Mouse (Mus musculus): ENCODE measurements around the gene Prss57. TPM values are rescaled to one million over a fixed set of nuclear protein-coding genes. Genes with fewer than 3 reads are reported as not detected.

The Prss57 gene
- polyA plus RNA-seq, 1 experiment = not detected

- peak; percentile 97 for TF ChIP-seq CTCF (IDR thresholded peaks at IDR 0.05; ENCODE audit: low read depth, low read length)
- no peak for TF ChIP-seq POLR2A (IDR thresholded peaks at IDR 0.05; ENCODE audit: borderline replicate concordance, low read depth, low read length)
- Histone ChIP-seq H3K27ac (ENCODE audit: insufficient read depth, low read depth, low read length) (no peak overlapping the region), H3K4me3 (ENCODE audit: insufficient read depth, low read length) (no peak overlapping the region), H3K4me1 (ENCODE audit: control insufficient read depth, insufficient read depth, low read length) (no peaks in the 10 kb centered on the region)
These were observed 21.2 kb upstream of the Prss57 start for GRCm38 (mm10) chr10:79811736-79812637.

- H3K4me3 ChIP-seq (ENCODE audit: insufficient read depth, low read length) = no peak overlapping the region
- H3K27ac ChIP-seq (ENCODE audit: insufficient read depth, low read depth, low read length) = no peak overlapping the region
- no peak for TF ChIP-seq CTCF (IDR thresholded peaks at IDR 0.05; ENCODE audit: low read depth, low read length)
- no peak for TF ChIP-seq POLR2A (IDR thresholded peaks at IDR 0.05; ENCODE audit: borderline replicate concordance, low read depth, low read length)
- H3K4me1 ChIP-seq (ENCODE audit: control insufficient read depth, insufficient read depth, low read length) = no peaks in the 10 kb centered on the region
These were observed 18.0 kb upstream of the Prss57 start for GRCm38 (mm10) chr10:79808728-79809127.

DNA sequence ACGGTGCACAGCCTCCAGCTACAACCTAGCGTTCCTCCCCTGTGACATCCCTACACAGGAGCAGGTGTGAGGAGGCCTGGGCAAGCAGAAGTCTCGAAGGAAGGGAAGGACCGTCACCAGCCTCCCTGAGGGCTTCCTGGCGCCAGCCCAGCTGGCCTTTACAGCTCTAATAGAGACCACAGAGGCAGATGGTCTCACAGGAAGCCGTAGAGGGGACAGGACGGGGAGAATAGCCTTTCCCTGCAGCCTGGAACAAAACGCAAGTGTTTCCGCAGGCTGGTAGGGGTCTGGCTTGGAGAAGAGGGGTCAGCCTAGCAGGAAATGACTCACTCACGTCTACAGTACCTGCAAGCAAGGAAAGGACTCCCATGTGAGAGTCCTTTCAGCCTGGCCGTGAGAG is 17.1 kb upstream of the Prss57 start:
- Histone ChIP-seq H3K4me3 (ENCODE audit: insufficient read depth, low read length) (no peak overlapping the region), H3K27ac (ENCODE audit: insufficient read depth, low read depth, low read length) (no peak overlapping the region), H3K4me1 (ENCODE audit: control insufficient read depth, insufficient read depth, low read length) (peaks cover 1% of the 10 kb centered on the region)
- TF ChIP-seq POLR2A (IDR thresholded peaks at IDR 0.05; ENCODE audit: borderline replicate concordance, low read depth, low read length) (no peak), CTCF (IDR thresholded peaks at IDR 0.05; ENCODE audit: low read depth, low read length) (no peak)

GRCm38 (mm10) chr10:79806972-79807371 is 16.2 kb upstream of the Prss57 start:
- H3K4me3 ChIP-seq (ENCODE audit: insufficient read depth, low read length) = no peak overlapping the region
- no peak overlapping the region for H3K27ac ChIP-seq (ENCODE audit: insufficient read depth, low read depth, low read length)
- H3K4me1 ChIP-seq (ENCODE audit: control insufficient read depth, insufficient read depth, low read length) = peaks cover 9% of the 10 kb centered on the region
- TF ChIP-seq POLR2A (IDR thresholded peaks at IDR 0.05; ENCODE audit: borderline replicate concordance, low read depth, low read length) (no peak), CTCF (IDR thresholded peaks at IDR 0.05; ENCODE audit: low read depth, low read length) (no peak)

GRCm38 (mm10) chr10:79806331-79806730 is 15.6 kb upstream of the Prss57 start:
- no peak overlapping the region for H3K4me3 ChIP-seq (ENCODE audit: insufficient read depth, low read length)
- H3K27ac ChIP-seq (ENCODE audit: insufficient read depth, low read depth, low read length) = no peak overlapping the region
- TF ChIP-seq CTCF (IDR thresholded peaks at IDR 0.05; ENCODE audit: low read depth, low read length) (no peak), POLR2A (IDR thresholded peaks at IDR 0.05; ENCODE audit: borderline replicate concordance, low read depth, low read length) (no peak)
- peaks cover 9% of the 10 kb centered on the region for H3K4me1 ChIP-seq (ENCODE audit: control insufficient read depth, insufficient read depth, low read length)

GRCm38 (mm10) chr10:79805636-79806035 is 14.9 kb upstream of the Prss57 start:
- Histone ChIP-seq H3K4me3 (ENCODE audit: insufficient read depth, low read length) (no peak overlapping the region), H3K4me1 (ENCODE audit: control insufficient read depth, insufficient read depth, low read length) (peaks cover 9% of the 10 kb centered on the region), H3K27ac (ENCODE audit: insufficient read depth, low read depth, low read length) (no peak overlapping the region)
- TF ChIP-seq POLR2A (IDR thresholded peaks at IDR 0.05; ENCODE audit: borderline replicate concordance, low read depth, low read length) (no peak), CTCF (IDR thresholded peaks at IDR 0.05; ENCODE audit: low read depth, low read length) (no peak)

DNA sequence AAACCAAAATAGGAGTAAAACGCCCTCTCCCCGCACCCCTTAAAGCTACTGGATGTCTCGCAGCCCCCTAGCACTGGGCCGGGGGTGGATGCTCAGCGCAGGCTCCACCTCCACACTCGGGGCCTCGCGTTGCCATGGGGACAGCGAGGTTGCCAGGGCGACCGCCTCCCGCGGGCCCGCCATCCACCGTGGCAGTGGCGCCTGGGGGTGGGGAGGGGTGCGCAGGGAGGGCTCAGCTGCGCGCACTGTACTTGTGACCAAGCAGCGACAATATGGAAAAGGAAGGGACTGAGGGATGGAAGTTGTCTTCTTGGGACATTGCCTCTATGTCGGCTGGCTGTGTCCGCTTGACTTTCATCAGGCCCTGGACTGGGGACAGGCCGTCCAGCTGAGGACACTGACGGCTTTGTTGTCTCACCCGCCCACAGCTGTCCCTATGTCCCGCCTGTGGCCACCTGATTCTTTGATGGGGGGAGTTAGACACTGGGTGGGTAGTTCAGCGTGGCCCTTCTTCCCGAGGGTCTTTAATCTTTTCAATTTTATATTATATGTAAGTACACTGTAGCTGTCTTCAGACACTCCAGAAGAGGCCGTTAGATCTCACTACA is 13.1 kb upstream of the Prss57 start:
- H3K4me1 ChIP-seq (ENCODE audit: control insufficient read depth, insufficient read depth, low read length) = peaks cover 9% of the 10 kb centered on the region
- no peak overlapping the region for H3K4me3 ChIP-seq (ENCODE audit: insufficient read depth, low read length)
- no peak for TF ChIP-seq CTCF (IDR thresholded peaks at IDR 0.05; ENCODE audit: low read depth, low read length)
- no peak for TF ChIP-seq POLR2A (IDR thresholded peaks at IDR 0.05; ENCODE audit: borderline replicate concordance, low read depth, low read length)
- H3K27ac ChIP-seq (ENCODE audit: insufficient read depth, low read depth, low read length) = no peak overlapping the region

DNA sequence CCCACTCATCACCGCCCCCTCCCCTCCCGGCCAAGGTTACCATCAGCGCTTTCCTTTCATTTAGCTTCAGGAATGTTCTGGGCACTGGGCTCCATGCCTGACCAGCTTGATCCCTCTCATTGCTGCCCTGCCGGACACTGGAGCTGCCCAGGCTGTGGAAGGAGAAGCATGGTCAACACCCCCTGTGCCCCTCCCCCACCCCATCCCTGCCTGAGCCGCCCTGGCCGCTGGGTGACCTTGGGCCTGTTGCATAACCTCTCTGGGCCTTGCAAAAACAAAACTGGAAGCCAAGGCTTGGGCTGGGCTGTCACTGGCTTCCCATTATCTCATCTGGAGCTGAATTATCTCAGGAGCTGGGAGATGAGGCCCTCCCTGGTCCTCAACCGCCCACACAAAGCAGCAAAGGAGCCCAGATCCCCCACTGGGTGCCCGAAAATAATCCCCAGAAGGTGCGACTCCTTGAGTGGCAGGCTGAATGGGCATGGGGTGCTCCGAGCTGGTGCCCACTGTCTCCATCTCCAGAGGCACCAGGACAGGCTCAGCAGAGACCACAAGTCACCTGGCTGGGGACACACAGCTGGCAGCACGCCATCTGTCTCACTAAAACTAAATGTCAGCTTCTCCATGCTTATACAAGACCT is 11.7 kb upstream of the Prss57 start:
- no peak for TF ChIP-seq CTCF (IDR thresholded peaks at IDR 0.05; ENCODE audit: low read depth, low read length)
- no peak for TF ChIP-seq POLR2A (IDR thresholded peaks at IDR 0.05; ENCODE audit: borderline replicate concordance, low read depth, low read length)
- H3K4me1 ChIP-seq (ENCODE audit: control insufficient read depth, insufficient read depth, low read length) = peaks cover 12% of the 10 kb centered on the region
- H3K27ac ChIP-seq (ENCODE audit: insufficient read depth, low read depth, low read length) = no peak overlapping the region
- H3K4me3 ChIP-seq (ENCODE audit: insufficient read depth, low read length) = no peak overlapping the region

GRCm38 (mm10) chr10:79801837-79802236 is 11.1 kb upstream of the Prss57 start:
- Histone ChIP-seq H3K4me1 (ENCODE audit: control insufficient read depth, insufficient read depth, low read length) (peaks cover 12% of the 10 kb centered on the region), H3K27ac (ENCODE audit: insufficient read depth, low read depth, low read length) (no peak overlapping the region), H3K4me3 (ENCODE audit: insufficient read depth, low read length) (no peak overlapping the region)
- TF ChIP-seq CTCF (IDR thresholded peaks at IDR 0.05; ENCODE audit: low read depth, low read length) (no peak), POLR2A (IDR thresholded peaks at IDR 0.05; ENCODE audit: borderline replicate concordance, low read depth, low read length) (no peak)

- H3K4me3 ChIP-seq (ENCODE audit: insufficient read depth, low read length) = no peak overlapping the region
- H3K4me1 ChIP-seq (ENCODE audit: control insufficient read depth, insufficient read depth, low read length) = peaks cover 12% of the 10 kb centered on the region
- no peak for TF ChIP-seq POLR2A (IDR thresholded peaks at IDR 0.05; ENCODE audit: borderline replicate concordance, low read depth, low read length)
- TF ChIP-seq CTCF (IDR thresholded peaks at IDR 0.05; ENCODE audit: low read depth, low read length) = no peak
- H3K27ac ChIP-seq (ENCODE audit: insufficient read depth, low read depth, low read length) = no peak overlapping the region
These were observed 9.7 kb upstream of the Prss57 start for GRCm38 (mm10) chr10:79800508-79800907.

All from bone marrow macrophage, adult 2 months (primary cell).